Mouse (Mus musculus): ENCODE measurements around the gene Arl6ip6.

Gene Arl6ip6

DNA sequence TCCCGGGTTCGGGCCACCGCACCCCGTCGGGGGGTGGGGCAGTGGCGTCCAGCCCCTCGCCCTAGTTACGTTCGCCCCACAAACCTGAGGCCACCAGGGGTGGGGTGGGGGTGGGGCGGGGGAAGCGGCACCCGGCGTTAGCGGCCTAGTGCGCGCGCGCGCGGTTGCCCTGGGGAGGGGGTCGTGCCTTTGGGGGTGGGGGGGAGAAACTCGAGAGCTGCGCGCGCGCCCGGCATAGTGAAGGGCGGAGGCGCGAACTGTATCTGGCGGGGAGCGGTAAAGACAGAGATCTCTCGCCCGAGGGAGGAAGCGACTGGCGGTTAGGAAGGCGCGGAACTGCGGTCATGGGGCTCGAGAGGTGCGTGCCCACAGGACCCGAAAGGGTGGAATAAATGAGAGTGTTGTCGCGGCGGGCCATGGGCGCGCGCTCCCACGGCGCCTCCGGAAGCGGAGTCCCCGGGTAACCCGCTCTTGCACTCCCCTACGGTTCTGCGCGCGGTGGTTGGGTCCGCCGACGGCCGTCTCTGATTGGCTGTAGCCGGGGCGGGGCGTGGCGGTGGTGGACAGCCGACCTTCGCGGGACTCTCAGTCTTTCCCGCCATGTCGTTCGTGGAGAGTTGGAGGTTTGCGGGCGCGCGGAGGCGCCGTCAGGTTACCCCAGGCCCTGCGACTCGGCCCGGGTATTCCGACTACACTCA lies at the start of gene Arl6ip6:
Gene Arl6ip6 (plus strand): TSS at position 204 of the 698 bp plus-strand sequence.
- DNase-seq: peak; percentile 97 to 98

GRCm38 (mm10) chr2:53146852-53147251 lies 44.7 kb upstream of the Arl6ip6 start:
- no peak for DNase-seq

DNA sequence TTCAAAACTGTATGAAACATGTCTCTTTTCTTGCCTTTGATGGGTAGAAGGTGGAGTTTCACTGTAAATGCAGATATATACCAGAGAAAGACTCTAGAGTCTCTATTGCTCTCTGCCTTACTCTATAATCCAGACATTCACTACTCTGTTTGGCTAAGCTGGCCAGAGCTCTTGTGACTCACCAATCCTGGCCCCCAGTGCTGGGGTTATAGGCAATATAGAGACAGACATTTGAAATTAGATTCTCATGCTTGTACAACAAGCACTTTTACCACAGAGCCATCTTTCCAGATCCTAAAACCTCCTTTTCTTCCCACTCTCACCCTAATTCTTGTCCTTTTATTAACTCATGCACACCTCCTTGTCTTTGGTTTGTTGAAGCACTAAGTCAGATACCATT lies 17.6 kb upstream of the Arl6ip6 start:
- no peak for DNase-seq

- DNase-seq: no peak
Measured at GRCm38 (mm10) chr2:53178966-53179365, 12.6 kb upstream of the Arl6ip6 start.

GRCm38 (mm10) chr2:53179876-53180275 lies 11.7 kb upstream of the Arl6ip6 start:
- no peak for DNase-seq

GRCm38 (mm10) chr2:53189811-53190210 lies 1.7 kb upstream of the Arl6ip6 start:
- no peak for DNase-seq

- DNase-seq: peak; percentile 98 to 99
Measured at GRCm38 (mm10) chr2:53190684-53191511, 628 bp upstream of the Arl6ip6 start, which contains the start of gene Prpf40a. Gene Prpf40a, minus strand, starts transcription at chr2:53191284.

- no peak for DNase-seq
Measured at GRCm38 (mm10) chr2:53192386-53192785, 860 bp downstream of the Arl6ip6 start.

- DNase-seq: no peak
Measured at GRCm38 (mm10) chr2:53196431-53196830, 4.9 kb downstream of the Arl6ip6 start.

GRCm38 (mm10) chr2:53199203-53199602 lies 7.7 kb downstream of the Arl6ip6 start:
- no peak for DNase-seq

GRCm38 (mm10) chr2:53200164-53200885 lies 8.8 kb downstream of the Arl6ip6 start:
- DNase-seq: no peak

GRCm38 (mm10) chr2:53204373-53205274 lies 13.1 kb downstream of the Arl6ip6 start:
- no peak for DNase-seq

DNA sequence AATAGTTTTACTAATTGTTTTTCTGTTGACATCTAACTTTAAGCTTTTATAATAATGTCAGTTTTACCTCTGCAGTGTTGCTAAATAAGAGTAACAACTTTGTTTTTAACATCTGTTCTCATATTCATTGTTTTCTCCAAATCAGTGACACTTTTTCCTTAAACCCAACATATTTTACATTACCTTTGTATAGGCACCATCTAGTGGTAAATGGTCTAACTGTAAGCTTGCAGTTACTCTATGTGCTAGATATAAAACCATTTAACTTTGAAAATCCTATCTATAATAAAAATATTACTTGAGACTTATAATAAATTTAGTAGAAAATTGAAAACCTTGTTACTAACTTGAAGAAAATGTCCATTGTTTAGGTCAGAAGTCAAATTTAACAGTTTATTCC lies 15.2 kb downstream of the Arl6ip6 start:
- no peak for DNase-seq

DNA sequence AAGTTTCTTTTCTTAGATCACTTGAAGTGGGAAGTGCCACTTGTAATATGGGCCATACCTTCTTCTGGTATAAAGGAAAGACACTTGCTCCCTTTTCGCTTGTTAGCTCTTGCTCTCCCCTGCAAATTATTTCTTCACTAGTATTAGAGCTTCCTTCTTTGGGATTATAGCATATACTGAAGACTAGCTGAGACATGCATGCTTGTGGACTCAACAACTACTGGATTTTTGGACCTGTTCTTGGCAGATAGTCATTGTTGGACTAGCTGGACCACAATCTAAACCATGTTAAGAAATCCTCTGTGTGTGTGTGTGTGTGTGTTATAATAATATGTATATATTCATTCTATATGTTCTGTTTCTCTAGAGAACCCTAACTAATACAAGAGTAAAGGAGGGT lies 22.0 kb downstream of the Arl6ip6 start:
- no peak for DNase-seq

- DNase-seq: no peak
Measured at GRCm38 (mm10) chr2:53222242-53222641, 30.7 kb downstream of the Arl6ip6 start.

DNA sequence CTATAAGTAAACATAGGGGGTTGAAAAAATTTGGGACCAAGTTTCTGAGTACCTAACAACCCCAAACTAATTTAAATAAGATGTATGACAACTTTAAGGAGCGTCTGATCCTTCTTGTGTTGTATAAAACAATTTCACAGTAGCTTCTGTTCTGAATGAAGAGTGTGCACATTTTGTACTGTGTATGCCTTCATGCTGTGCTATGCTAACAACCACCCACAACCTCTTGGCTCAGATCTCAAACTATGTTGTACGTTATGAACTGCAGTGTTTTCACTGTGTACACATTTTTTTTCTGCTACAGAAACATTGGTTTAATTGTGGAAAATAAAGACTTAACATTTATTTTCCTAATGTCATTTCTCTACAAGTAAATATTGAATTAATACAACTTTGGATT lies 65.5 kb downstream of the Arl6ip6 start:
- no peak for DNase-seq

Data from spleen, adult 18-20 months (tissue).